Mouse (Mus musculus): ENCODE data around the gene Ydjc. TPM values are rescaled to one million over a fixed set of nuclear protein-coding genes. Genes with fewer than 3 reads are reported as not detected.

Ydjc gene
- polyA plus RNA-seq, 1 experiment from 2014 or later: 6.9 TPM

DNA sequence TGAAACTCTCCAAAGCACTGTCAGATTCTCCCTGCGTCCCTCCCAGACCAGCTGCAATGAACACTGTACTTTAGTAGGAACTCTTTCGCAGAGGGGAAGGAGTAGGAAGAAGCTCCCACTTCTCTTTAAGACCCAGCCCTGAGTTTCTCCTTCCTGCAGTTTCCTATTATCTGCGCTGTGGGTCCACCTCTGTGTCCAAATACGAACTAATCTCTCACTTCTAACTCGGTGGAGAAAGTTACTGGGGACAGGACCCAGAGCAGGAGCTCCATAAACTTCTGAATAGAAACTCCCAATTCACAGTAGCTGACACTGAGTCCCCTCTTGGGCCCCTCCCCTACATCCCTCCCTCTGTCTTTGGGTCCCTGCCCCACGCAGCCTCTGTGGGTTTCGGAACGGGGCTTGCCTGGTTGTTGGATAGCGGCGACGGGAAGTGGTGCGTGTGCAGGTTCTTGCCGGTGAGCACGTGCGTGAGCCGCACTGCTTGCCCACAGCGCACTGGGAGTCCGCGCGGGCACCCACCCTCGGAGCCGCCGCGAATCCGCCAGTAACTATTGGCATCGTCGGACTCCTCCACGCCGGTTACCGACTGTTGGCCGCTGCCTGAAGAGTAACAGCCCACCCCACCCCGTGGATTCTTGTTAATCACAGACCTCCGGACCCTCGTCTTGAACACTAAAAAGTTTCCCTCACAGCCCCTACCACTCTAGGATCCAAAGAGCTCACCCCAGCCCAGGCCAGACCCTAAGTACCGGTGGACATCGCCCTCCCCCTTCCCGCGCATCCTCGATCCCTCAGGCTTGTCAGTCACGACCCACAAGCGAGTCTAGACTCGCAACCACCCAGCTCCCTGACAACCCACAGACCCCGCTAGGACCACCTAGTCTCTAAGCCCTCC is 13.0 kb upstream of the Ydjc start:
- no peak for ATAC-seq (ENCODE audit: insufficient read depth)
- H3K27me3 ChIP-seq: peaks cover 4% of the 10 kb centered on the region; the same call in 1 of the 2 replicates
- H3K4me1 ChIP-seq (replicated peaks): peaks cover 22% of the 10 kb centered on the region
- H3K36me3 ChIP-seq (replicated peaks): no peaks in the 10 kb centered on the region
- peak overlapping the region; percentile 72; the same call in 1 of the 2 replicates for H3K27ac ChIP-seq (replicated peaks)
- H3K9ac ChIP-seq: peak overlapping the region; percentile 88
- H3K9me3 ChIP-seq (replicated peaks): no peaks in the 10 kb centered on the region
- peak overlapping the region; percentile 89 for H3K4me3 ChIP-seq (replicated peaks)
- peak overlapping the region; percentile 99 for H3K4me2 ChIP-seq
- WGBS (ENCODE audit: insufficient replicate concordance): 3% methylated on average over 43 of the region's 43 CpGs

GRCm38 (mm10) chr16:17132089-17132905 is 12.1 kb upstream of the Ydjc start, which contains the start of gene Sdf2l1:
TSS of gene Sdf2l1 (minus strand) at chr16:17132383.
- Histone ChIP-seq H3K27me3 (peaks cover 4% of the 10 kb centered on the region; the same call in 1 of the 2 replicates), H3K4me3 (replicated peaks) (peak within 1 kb of the TSS; percentile 89), H3K36me3 (replicated peaks) (no peaks in the 10 kb centered on the region), H3K27ac (replicated peaks) (peak within 1 kb of the TSS; percentile 72), H3K9me3 (replicated peaks) (no peaks in the 10 kb centered on the region), H3K9ac (peak within 1 kb of the TSS; percentile 88), H3K4me2 (peak within 1 kb of the TSS; percentile 99), H3K4me1 (replicated peaks) (peaks cover 22% of the 10 kb centered on the region)
- peak; percentile 97 for ATAC-seq (ENCODE audit: insufficient read depth)
- WGBS (ENCODE audit: insufficient replicate concordance): under 1% methylated on average over 47 of the region's 47 CpGs

- peak overlapping the region; percentile 99 for H3K4me2 ChIP-seq
- H3K9ac ChIP-seq: peak overlapping the region; percentile 88
- H3K27ac ChIP-seq (replicated peaks): peak overlapping the region; percentile 63; the same call in 1 of the 2 replicates
- peak overlapping the region; percentile 89 for H3K4me3 ChIP-seq (replicated peaks)
- peaks cover 4% of the 10 kb centered on the region; the same call in 1 of the 2 replicates for H3K27me3 ChIP-seq
- ATAC-seq (ENCODE audit: insufficient read depth): no peak
- 56% methylated on average over 7 of the region's 7 CpGs for WGBS (ENCODE audit: insufficient replicate concordance)
- no peaks in the 10 kb centered on the region for H3K36me3 ChIP-seq (replicated peaks)
- H3K9me3 ChIP-seq (replicated peaks): no peaks in the 10 kb centered on the region
- peaks cover 22% of the 10 kb centered on the region for H3K4me1 ChIP-seq (replicated peaks)
Measured at GRCm38 (mm10) chr16:17132906-17133200, 11.6 kb upstream of the Ydjc start.

- H3K9ac ChIP-seq: no peak overlapping the region
- H3K4me2 ChIP-seq: no peak overlapping the region
- H3K4me1 ChIP-seq (replicated peaks): peaks cover 7% of the 10 kb centered on the region
- ATAC-seq (ENCODE audit: insufficient read depth): no peak
- WGBS (ENCODE audit: insufficient replicate concordance): 76% methylated on average over 15 of the region's 15 CpGs
- H3K9me3 ChIP-seq (replicated peaks): no peaks in the 10 kb centered on the region
- H3K4me3 ChIP-seq (replicated peaks): no peak overlapping the region
- H3K36me3 ChIP-seq (replicated peaks): no peaks in the 10 kb centered on the region
- H3K27ac ChIP-seq (replicated peaks): no peak overlapping the region
- H3K27me3 ChIP-seq: peaks cover 4% of the 10 kb centered on the region; the same call in 1 of the 2 replicates
Measured at GRCm38 (mm10) chr16:17137355-17137754, 7.1 kb upstream of the Ydjc start.

- Histone ChIP-seq H3K9me3 (replicated peaks) (no peaks in the 10 kb centered on the region), H3K4me3 (replicated peaks) (peak within 1 kb of the TSS; percentile 63), H3K36me3 (replicated peaks) (peaks cover 6% of the 10 kb centered on the region; the same call in 1 of the 2 replicates), H3K27ac (replicated peaks) (no peak within 1 kb of the TSS), H3K9ac (peak within 1 kb of the TSS; percentile 59), H3K4me1 (replicated peaks) (peaks cover 20% of the 10 kb centered on the region), H3K4me2 (peak within 1 kb of the TSS; percentile 92), H3K27me3 (peaks cover 11% of the 10 kb centered on the region; the same call in 1 of the 2 replicates)
- WGBS (ENCODE audit: insufficient replicate concordance): 0% methylated on average over 34 of the region's 34 CpGs
- ATAC-seq (ENCODE audit: insufficient read depth): peak; percentile 73
Measured at GRCm38 (mm10) chr16:17146772-17147235, 2.4 kb downstream of the Ydjc start, which contains the start of gene Ccdc116. TSS of gene Ccdc116 (minus strand) at chr16:17147229.

GRCm38 (mm10) chr16:17147391-17147929 is 3.0 kb downstream of the Ydjc start:
- peaks cover 11% of the 10 kb centered on the region; the same call in 1 of the 2 replicates for H3K27me3 ChIP-seq
- 0 out of 2 replicates have a peak, but pooled peaks have one; percentile 1 for ATAC-seq (ENCODE audit: insufficient read depth)
- H3K4me2 ChIP-seq: peak overlapping the region; percentile 92
- no peaks in the 10 kb centered on the region for H3K9me3 ChIP-seq (replicated peaks)
- peak overlapping the region; percentile 63 for H3K4me3 ChIP-seq (replicated peaks)
- H3K36me3 ChIP-seq (replicated peaks): peaks cover 13% of the 10 kb centered on the region
- H3K9ac ChIP-seq: peak overlapping the region; percentile 59
- no peak overlapping the region for H3K27ac ChIP-seq (replicated peaks)
- H3K4me1 ChIP-seq (replicated peaks): peaks cover 20% of the 10 kb centered on the region
- under 1% methylated on average over 41 of the region's 41 CpGs for WGBS (ENCODE audit: insufficient replicate concordance)

DNA sequence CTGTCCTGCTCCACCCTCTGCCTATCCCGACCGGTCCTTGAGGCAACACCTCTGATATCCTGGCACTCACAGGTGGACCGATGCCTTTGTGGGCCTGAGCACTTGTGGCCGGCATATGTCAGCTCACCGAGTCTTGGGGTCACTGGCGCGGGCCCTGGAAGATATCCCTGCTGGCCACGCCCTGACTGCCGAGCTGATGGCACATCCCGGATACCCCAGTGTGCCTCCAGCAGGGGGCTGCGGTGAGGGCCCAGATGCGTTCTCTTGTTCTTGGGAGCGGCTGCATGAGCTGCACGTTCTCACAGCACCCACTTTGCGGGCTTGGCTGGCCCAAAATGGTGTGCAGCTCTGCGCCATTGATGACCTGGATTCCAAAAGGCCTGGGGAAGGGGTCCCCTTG is 3.7 kb downstream of the Ydjc start:
- H3K4me1 ChIP-seq (replicated peaks): peaks cover 20% of the 10 kb centered on the region
- peaks cover 19% of the 10 kb centered on the region for H3K36me3 ChIP-seq (replicated peaks)
- peaks cover 11% of the 10 kb centered on the region; the same call in 1 of the 2 replicates for H3K27me3 ChIP-seq
- H3K9ac ChIP-seq: peak overlapping the region; percentile 59; the same call in 1 of the 2 replicates
- peak overlapping the region; percentile 92 for H3K4me2 ChIP-seq
- 8% methylated on average over 16 of the region's 16 CpGs for WGBS (ENCODE audit: insufficient replicate concordance)
- H3K27ac ChIP-seq (replicated peaks): no peak overlapping the region
- no peaks in the 10 kb centered on the region for H3K9me3 ChIP-seq (replicated peaks)
- peak; percentile 48 for ATAC-seq (ENCODE audit: insufficient read depth)
- H3K4me3 ChIP-seq (replicated peaks): peak overlapping the region; percentile 63

- Histone ChIP-seq H3K27ac (replicated peaks) (no peak overlapping the region), H3K36me3 (replicated peaks) (peaks cover 42% of the 10 kb centered on the region), H3K9ac (no peak overlapping the region), H3K27me3 (peaks cover 11% of the 10 kb centered on the region; the same call in 1 of the 2 replicates), H3K9me3 (replicated peaks) (no peaks in the 10 kb centered on the region), H3K4me2 (no peak overlapping the region), H3K4me1 (replicated peaks) (peaks cover 20% of the 10 kb centered on the region), H3K4me3 (replicated peaks) (no peak overlapping the region)
- no peak for ATAC-seq (ENCODE audit: insufficient read depth)
- 73% methylated on average over 7 of the region's 7 CpGs for WGBS (ENCODE audit: insufficient replicate concordance)
Measured at GRCm38 (mm10) chr16:17150520-17151258, 6.3 kb downstream of the Ydjc start.

DNA sequence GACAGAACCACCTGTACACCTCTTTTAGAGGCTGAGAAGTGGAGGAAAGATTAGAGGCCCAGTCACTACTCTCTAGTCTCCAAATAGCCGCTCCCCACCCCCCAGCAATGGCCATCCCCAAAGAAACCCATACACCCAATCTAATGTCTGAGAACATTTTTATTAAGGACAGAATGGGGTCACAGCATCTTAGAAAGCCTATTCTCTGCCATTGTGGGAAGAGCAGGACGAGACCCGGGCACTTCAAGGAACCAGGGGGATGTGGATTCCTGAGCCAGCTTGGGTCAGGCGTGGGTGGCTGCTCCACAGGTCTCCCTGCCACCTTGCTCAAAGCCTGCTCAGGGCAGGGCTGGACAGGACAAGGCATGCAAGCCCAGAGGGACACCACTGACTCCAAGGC is 7.5 kb downstream of the Ydjc start:
- Histone ChIP-seq H3K27ac (replicated peaks) (no peak overlapping the region), H3K4me1 (replicated peaks) (peaks cover 17% of the 10 kb centered on the region), H3K9me3 (replicated peaks) (no peaks in the 10 kb centered on the region), H3K36me3 (replicated peaks) (peaks cover 51% of the 10 kb centered on the region), H3K4me2 (no peak overlapping the region), H3K27me3 (peaks cover 11% of the 10 kb centered on the region; the same call in 1 of the 2 replicates), H3K4me3 (replicated peaks) (no peak overlapping the region), H3K9ac (no peak overlapping the region)
- WGBS (ENCODE audit: insufficient replicate concordance): 87% methylated on average over 4 of the region's 4 CpGs
- ATAC-seq (ENCODE audit: insufficient read depth): no peak

DNA sequence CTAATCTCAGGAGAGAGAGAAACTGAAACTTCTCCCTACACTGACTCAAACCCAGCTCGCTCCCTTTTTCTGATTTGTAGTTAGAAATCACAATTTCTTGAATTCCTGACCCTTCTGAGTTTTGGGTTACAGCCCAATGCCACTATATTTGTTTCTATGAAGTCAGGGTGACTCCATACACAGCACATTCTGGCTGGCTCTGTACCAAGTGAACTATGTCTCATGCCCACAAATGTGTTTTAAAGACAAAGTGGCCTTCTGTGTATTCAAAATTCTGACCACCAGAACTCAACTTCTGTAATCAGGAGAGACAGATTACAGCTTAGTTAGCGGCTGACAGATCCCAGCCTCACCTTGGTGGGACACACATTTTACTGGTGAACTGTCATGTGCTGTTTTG is 9.9 kb downstream of the Ydjc start:
- ATAC-seq (ENCODE audit: insufficient read depth): no peak
- Histone ChIP-seq H3K36me3 (replicated peaks) (peaks cover 74% of the 10 kb centered on the region), H3K4me3 (replicated peaks) (no peak overlapping the region), H3K9me3 (replicated peaks) (no peaks in the 10 kb centered on the region), H3K4me2 (no peak overlapping the region), H3K27ac (replicated peaks) (no peak overlapping the region), H3K4me1 (replicated peaks) (no peaks in the 10 kb centered on the region), H3K27me3 (no peaks in the 10 kb centered on the region), H3K9ac (no peak overlapping the region)
- 80% methylated on average over 2 of the region's 2 CpGs for WGBS (ENCODE audit: insufficient replicate concordance)
